Mouse (Mus musculus): Measurements from ENCODE around the gene Acox2. TPM values are rescaled to one million over a fixed set of nuclear protein-coding genes. Genes with fewer than 3 reads are reported as not detected.
A peak's percentile ranks its signal among the peaks of the same experiment; 100 is the strongest.

Acox2 gene
- polyA plus RNA-seq, 1 experiment from 2014 or later = not detected

GRCm38 (mm10) chr14:8260214-8260613, 1.1 kb upstream of the Acox2 start:
- DNase-seq (ENCODE audit: extremely low spot score, low spot score) = no peak
- peaks cover 5% of the 10 kb centered on the region; the same call in 1 of the 2 replicates for H3K4me1 ChIP-seq
- WGBS = 83% methylated on average over 5 of the region's 5 CpGs
- H3K9me3 ChIP-seq = no peaks in the 10 kb centered on the region
- no peaks in the 10 kb centered on the region for H3K27me3 ChIP-seq (ENCODE audit: poor library complexity, severe bottlenecking)
- H3K36me3 ChIP-seq (replicated peaks) = no peaks in the 10 kb centered on the region
- no peak overlapping the region for H3K4me3 ChIP-seq
- H3K27ac ChIP-seq = no peak overlapping the region

- no peaks in the 10 kb centered on the region for H3K9me3 ChIP-seq
- 88% methylated on average over 3 of the region's 3 CpGs for WGBS
- H3K36me3 ChIP-seq (replicated peaks) = no peaks in the 10 kb centered on the region
Observed at GRCm38 (mm10) chr14:8258752-8259151, 401 bp downstream of the Acox2 start.

GRCm38 (mm10) chr14:8258335-8258627, 872 bp downstream of the Acox2 start:
- H3K4me3 ChIP-seq = no peak overlapping the region
- no peaks in the 10 kb centered on the region for H3K36me3 ChIP-seq (replicated peaks)
- 45% methylated on average over 3 of the region's 3 CpGs for WGBS
- H3K27ac ChIP-seq = 0 out of 2 replicates have a peak overlapping the region, but pooled peaks have one; percentile 35
- DNase-seq (ENCODE audit: extremely low spot score, low spot score) = no peak
- H3K27me3 ChIP-seq (ENCODE audit: poor library complexity, severe bottlenecking) = no peaks in the 10 kb centered on the region
- H3K9me3 ChIP-seq = no peaks in the 10 kb centered on the region
- H3K4me1 ChIP-seq = peaks cover 5% of the 10 kb centered on the region; the same call in 1 of the 2 replicates

More at GRCm38 (mm10) chr14:8258752-8259151, 401 bp downstream of the Acox2 start:
- Histone ChIP-seq H3K27ac (no peak overlapping the region), H3K4me3 (no peak overlapping the region), H3K4me1 (peaks cover 5% of the 10 kb centered on the region; the same call in 1 of the 2 replicates), H3K27me3 (ENCODE audit: poor library complexity, severe bottlenecking) (no peaks in the 10 kb centered on the region)
- DNase-seq (ENCODE audit: extremely low spot score, low spot score) = no peak

GRCm38 (mm10) chr14:8257521-8258334, 1.4 kb downstream of the Acox2 start:
- Histone ChIP-seq H3K36me3 (replicated peaks) (no peaks in the 10 kb centered on the region), H3K4me1 (peaks cover 5% of the 10 kb centered on the region; the same call in 1 of the 2 replicates), H3K27me3 (ENCODE audit: poor library complexity, severe bottlenecking) (no peaks in the 10 kb centered on the region), H3K27ac (0 out of 2 replicates have a peak overlapping the region, but pooled peaks have one; percentile 35), H3K4me3 (no peak overlapping the region), H3K9me3 (no peaks in the 10 kb centered on the region)
- DNase-seq (ENCODE audit: extremely low spot score, low spot score) = no peak
- 52% methylated on average over 7 of the region's 7 CpGs for WGBS

- Histone ChIP-seq H3K27ac (no peak overlapping the region), H3K4me1 (peaks cover 5% of the 10 kb centered on the region; the same call in 1 of the 2 replicates), H3K9me3 (no peaks in the 10 kb centered on the region), H3K4me3 (no peak overlapping the region), H3K27me3 (ENCODE audit: poor library complexity, severe bottlenecking) (no peaks in the 10 kb centered on the region), H3K36me3 (replicated peaks) (no peaks in the 10 kb centered on the region)
- WGBS = 84% methylated on average over 5 of the region's 5 CpGs
- no peak for DNase-seq (ENCODE audit: extremely low spot score, low spot score)
Observed at GRCm38 (mm10) chr14:8256881-8257280, 2.3 kb downstream of the Acox2 start.

GRCm38 (mm10) chr14:8256072-8256471, 3.1 kb downstream of the Acox2 start:
- no peak for DNase-seq (ENCODE audit: extremely low spot score, low spot score)
- Histone ChIP-seq H3K27ac (no peak overlapping the region), H3K9me3 (no peaks in the 10 kb centered on the region), H3K27me3 (ENCODE audit: poor library complexity, severe bottlenecking) (no peaks in the 10 kb centered on the region), H3K4me1 (peaks cover 5% of the 10 kb centered on the region; the same call in 1 of the 2 replicates), H3K36me3 (replicated peaks) (no peaks in the 10 kb centered on the region), H3K4me3 (no peak overlapping the region)
- whole genome bisulfite sequencing = 85% methylated on average over 6 of the region's 6 CpGs

- no peak for DNase-seq (ENCODE audit: extremely low spot score, low spot score)
Observed at GRCm38 (mm10) chr14:8255076-8255729, 4.0 kb downstream of the Acox2 start.

GRCm38 (mm10) chr14:8251330-8251885, 7.7 kb downstream of the Acox2 start:
- 94% methylated on average over 8 of the region's 8 CpGs for whole genome bisulfite sequencing
- Histone ChIP-seq H3K36me3 (replicated peaks) (no peaks in the 10 kb centered on the region), H3K9me3 (no peaks in the 10 kb centered on the region), H3K4me1 (no peaks in the 10 kb centered on the region), H3K27me3 (ENCODE audit: poor library complexity, severe bottlenecking) (no peaks in the 10 kb centered on the region), H3K4me3 (no peak overlapping the region), H3K27ac (no peak overlapping the region)
- no peak for DNase-seq (ENCODE audit: extremely low spot score, low spot score)

More at GRCm38 (mm10) chr14:8255076-8255729, 4.0 kb downstream of the Acox2 start:
- Histone ChIP-seq H3K27ac (no peak overlapping the region), H3K4me3 (no peak overlapping the region), H3K9me3 (no peaks in the 10 kb centered on the region), H3K4me1 (peaks cover 5% of the 10 kb centered on the region; the same call in 1 of the 2 replicates), H3K27me3 (ENCODE audit: poor library complexity, severe bottlenecking) (no peaks in the 10 kb centered on the region), H3K36me3 (replicated peaks) (no peaks in the 10 kb centered on the region)
- WGBS = 80% methylated on average over 7 of the region's 7 CpGs

GRCm38 (mm10) chr14:8250141-8250871, 8.8 kb downstream of the Acox2 start:
- Histone ChIP-seq H3K4me1 (no peaks in the 10 kb centered on the region), H3K27ac (no peak overlapping the region), H3K4me3 (no peak overlapping the region), H3K27me3 (ENCODE audit: poor library complexity, severe bottlenecking) (no peaks in the 10 kb centered on the region), H3K9me3 (no peaks in the 10 kb centered on the region), H3K36me3 (replicated peaks) (no peaks in the 10 kb centered on the region)
- WGBS = 87% methylated on average over 9 of the region's 9 CpGs
- DNase-seq (ENCODE audit: extremely low spot score, low spot score) = no peak

GRCm38 (mm10) chr14:8249206-8249605, 9.9 kb downstream of the Acox2 start:
- Histone ChIP-seq H3K9me3 (no peaks in the 10 kb centered on the region), H3K36me3 (replicated peaks) (no peaks in the 10 kb centered on the region), H3K4me3 (no peak overlapping the region), H3K27me3 (ENCODE audit: poor library complexity, severe bottlenecking) (no peaks in the 10 kb centered on the region), H3K4me1 (no peaks in the 10 kb centered on the region), H3K27ac (no peak overlapping the region)
- 90% methylated on average over 1 of the region's 1 CpGs for WGBS
- DNase-seq (ENCODE audit: extremely low spot score, low spot score) = no peak

GRCm38 (mm10) chr14:8246878-8247277, 12.3 kb downstream of the Acox2 start:
- 89% methylated on average over 8 of the region's 8 CpGs for WGBS

GRCm38 (mm10) chr14:8244211-8244611, 14.9 kb downstream of the Acox2 start:
- Histone ChIP-seq H3K9me3 (no peaks in the 10 kb centered on the region), H3K4me3 (no peak overlapping the region), H3K27me3 (ENCODE audit: poor library complexity, severe bottlenecking) (no peaks in the 10 kb centered on the region), H3K4me1 (peaks cover 12% of the 10 kb centered on the region), H3K36me3 (replicated peaks) (no peaks in the 10 kb centered on the region), H3K27ac (no peak overlapping the region)
- no peak for DNase-seq (ENCODE audit: extremely low spot score, low spot score)
- WGBS = 89% methylated on average over 5 of the region's 5 CpGs

More at GRCm38 (mm10) chr14:8246878-8247277, 12.3 kb downstream of the Acox2 start:
- Histone ChIP-seq H3K27me3 (ENCODE audit: poor library complexity, severe bottlenecking) (no peaks in the 10 kb centered on the region), H3K4me3 (no peak overlapping the region), H3K9me3 (no peaks in the 10 kb centered on the region), H3K27ac (no peak overlapping the region), H3K4me1 (peaks cover 12% of the 10 kb centered on the region), H3K36me3 (replicated peaks) (no peaks in the 10 kb centered on the region)
- no peak for DNase-seq (ENCODE audit: extremely low spot score, low spot score)

Data from forebrain, embryonic 10.5 days (tissue).